Mouse (Mus musculus): ENCODE data around the gene Bcl7b.
A peak's percentile ranks its signal among the peaks of the same experiment; 100 is the strongest.

Gene Bcl7b

GRCm38 (mm10) chr5:135171688-135172220 is 3.7 kb downstream of the Bcl7b start:
- no peak for DNase-seq

GRCm38 (mm10) chr5:135172986-135173385 is 4.9 kb downstream of the Bcl7b start:
- no peak for DNase-seq

DNA sequence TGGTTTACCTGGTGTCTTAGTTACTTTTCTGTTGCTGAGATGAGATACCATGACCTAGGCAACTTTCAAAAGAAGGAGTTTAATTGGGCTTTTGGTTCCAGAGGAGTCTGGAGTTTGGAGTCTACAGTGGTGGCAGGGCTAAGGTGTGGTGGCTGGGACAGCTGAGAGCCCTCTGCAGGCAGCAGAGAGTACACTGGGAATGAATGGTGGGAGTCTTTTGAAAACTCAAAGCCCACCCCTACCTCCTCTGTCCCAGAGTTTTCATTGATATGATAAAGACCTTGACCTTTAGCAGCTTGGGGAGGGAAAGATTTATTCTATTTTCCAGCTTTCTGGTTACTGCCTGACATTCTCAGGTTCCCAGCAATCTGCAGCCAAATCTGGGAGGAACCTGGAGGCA is 7.0 kb downstream of the Bcl7b start:
- DNase-seq: no peak

DNA sequence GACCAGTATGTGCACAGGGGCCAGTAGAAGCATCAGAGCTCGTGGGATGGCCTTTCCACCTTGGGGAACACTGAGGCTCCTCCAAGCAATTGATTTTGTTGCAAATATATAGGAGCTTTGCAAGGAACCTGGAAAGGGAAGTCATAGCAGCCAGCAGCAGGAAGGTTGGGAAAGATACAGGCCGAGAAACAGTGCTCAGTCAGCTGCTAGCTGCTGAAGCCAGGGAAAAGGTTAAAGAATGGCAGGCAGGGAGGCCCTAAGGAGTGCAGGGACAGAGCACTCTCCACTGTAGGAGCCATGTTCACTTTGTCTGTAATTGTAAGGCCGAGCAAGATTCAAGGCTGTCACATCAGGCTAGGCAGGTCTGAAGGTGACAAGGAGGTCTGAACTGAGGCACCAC is 10.4 kb downstream of the Bcl7b start:
- DNase-seq: no peak

- no peak for DNase-seq
These were observed 10.9 kb downstream of the Bcl7b start for GRCm38 (mm10) chr5:135178996-135179395.

- no peak for DNase-seq
These were observed 11.5 kb downstream of the Bcl7b start for GRCm38 (mm10) chr5:135179616-135180015.

DNA sequence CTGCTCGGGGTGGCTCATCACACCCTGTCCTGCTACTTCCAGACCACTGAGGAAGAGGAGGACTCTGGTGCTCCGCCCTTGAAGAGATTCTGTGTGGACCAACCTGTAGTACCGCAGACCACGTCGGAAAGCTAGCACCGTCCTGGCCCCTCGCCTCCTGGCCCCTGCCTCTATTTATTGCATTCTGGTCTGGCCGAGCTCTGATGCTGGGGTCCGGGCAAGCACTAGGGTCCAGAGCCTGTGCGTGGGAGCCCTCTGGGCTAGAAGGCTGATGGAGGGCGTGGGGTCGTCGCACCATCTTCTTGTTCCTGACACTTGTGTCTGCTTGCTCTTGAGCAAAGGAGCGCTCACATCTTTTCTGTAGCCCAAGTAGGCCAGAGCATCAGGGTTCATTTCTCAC is 12.7 kb downstream of the Bcl7b start:
- DNase-seq: no peak

- no peak for DNase-seq
These were observed 13.7 kb downstream of the Bcl7b start for GRCm38 (mm10) chr5:135181776-135182175.

GRCm38 (mm10) chr5:135183131-135183861 is 15.2 kb downstream of the Bcl7b start:
- DNase-seq: peak; percentile 34

- DNase-seq: no peak
These were observed 16.9 kb downstream of the Bcl7b start for GRCm38 (mm10) chr5:135185016-135185415.

GRCm38 (mm10) chr5:135185596-135185995 is 17.5 kb downstream of the Bcl7b start:
- DNase-seq: peak; percentile 23

DNA sequence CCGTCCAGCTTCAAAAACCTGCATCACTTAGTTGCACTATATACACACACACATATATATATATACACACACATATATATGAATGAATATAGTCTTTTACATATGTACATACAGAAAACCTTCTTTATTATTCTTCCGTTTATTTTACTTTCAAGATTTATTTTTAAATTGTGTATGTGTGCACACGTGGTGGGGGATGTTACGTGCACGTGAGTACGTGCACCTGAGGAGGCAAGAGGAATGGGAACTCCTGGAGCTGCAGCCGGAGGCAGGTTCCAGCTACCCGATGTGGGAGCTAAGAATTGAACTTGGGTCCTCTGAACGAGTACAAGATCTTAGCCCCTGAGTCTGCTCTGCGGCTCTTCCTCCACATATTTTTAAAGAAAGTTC is 18.1 kb downstream of the Bcl7b start:
- DNase-seq: no peak

GRCm38 (mm10) chr5:135186621-135187348 is 18.7 kb downstream of the Bcl7b start, which contains the start of gene Baz1b:
Baz1b (plus strand) TSS chr5:135187264.
- DNase-seq: peak; percentile 97

- peak; percentile 36 for DNase-seq
These were observed 19.5 kb downstream of the Bcl7b start for GRCm38 (mm10) chr5:135187349-135188213.

- DNase-seq: no peak
These were observed 20.1 kb downstream of the Bcl7b start for GRCm38 (mm10) chr5:135188214-135188554.

DNA sequence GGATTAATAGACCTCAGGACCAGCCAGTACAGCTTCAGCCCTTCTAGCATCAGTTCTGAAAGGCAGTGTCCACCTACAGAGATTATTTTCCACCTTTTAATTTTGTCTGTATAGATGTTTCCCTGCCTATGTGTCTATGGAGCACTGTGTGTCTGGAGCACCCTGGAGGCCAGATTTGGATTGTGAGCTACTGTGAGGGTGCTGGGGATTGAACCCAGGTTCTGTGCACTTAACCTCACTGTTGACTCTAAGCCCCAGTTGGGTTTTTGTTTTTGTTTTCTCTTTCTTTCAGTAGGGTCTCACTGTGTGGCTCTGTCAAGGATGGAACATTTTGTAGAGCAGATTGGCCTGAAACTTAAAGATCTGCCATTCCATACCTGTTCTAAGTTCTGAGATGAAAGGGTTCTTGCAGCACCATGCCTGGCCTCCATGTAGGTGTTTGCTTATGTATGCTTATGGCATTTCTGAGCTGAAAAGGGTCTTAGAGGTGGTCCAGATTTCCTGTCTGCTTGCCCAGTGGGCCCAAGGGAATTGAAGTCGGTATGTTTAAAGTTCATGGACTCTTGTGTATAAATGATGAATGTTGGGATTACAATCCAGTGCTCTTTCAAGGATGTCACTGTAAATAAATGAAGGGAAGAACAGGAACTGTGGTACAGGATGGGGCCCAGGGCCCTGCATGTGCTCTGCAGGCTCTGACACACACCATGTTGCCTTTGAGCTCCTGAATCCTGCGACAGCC is 21.4 kb downstream of the Bcl7b start:
- no peak for DNase-seq

DNA sequence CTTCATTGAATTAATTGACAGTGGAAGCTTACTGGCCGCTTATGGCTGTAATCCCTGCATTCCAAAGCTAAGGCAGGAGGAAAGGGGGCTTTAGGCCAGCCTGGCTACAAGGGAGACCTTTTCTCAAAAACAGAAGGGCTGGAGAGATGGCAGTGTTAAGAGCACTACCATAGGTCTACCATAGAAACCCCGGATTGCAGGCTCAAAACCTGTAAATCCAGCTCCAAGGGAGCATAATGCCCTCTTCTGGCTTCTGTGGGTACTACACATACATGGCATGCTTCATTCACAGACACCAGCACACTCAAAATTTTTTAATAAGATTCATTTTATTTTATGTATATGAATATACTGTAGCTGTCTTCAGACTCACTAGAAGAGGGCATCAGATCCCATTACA is 23.5 kb downstream of the Bcl7b start:
- peak; percentile 84 for DNase-seq

DNA sequence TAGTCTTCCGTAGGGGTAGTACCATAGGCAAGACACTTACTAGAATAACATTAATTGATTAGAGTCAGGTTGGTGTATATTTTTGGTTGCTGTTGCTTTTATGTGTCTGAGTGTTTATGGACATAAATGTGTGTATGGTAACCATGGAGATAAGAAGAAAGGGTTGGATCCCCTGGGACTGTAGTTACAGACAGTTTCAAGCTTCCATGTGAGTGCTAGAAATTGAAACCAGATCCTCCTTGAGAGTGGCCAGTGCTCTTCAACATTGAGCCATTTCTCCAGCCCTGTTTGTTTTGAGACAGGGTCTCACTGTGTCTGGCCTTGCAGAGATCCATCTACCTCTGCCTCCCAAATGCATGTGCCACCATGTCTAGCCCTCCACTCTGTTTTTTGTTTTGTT is 24.3 kb downstream of the Bcl7b start:
- DNase-seq: no peak

- no peak for DNase-seq
These were observed 28.3 kb downstream of the Bcl7b start for GRCm38 (mm10) chr5:135196367-135196766.

GRCm38 (mm10) chr5:135202763-135203162 is 34.7 kb downstream of the Bcl7b start:
- no peak for DNase-seq

GRCm38 (mm10) chr5:135208197-135208596 is 40.1 kb downstream of the Bcl7b start:
- DNase-seq: no peak

GRCm38 (mm10) chr5:135216871-135217270 is 48.8 kb downstream of the Bcl7b start:
- DNase-seq: no peak

GRCm38 (mm10) chr5:135220941-135221340 is 52.9 kb downstream of the Bcl7b start:
- no peak for DNase-seq
